Mouse (Mus musculus) cerebellum, adult (tissue): Measurements from ENCODE around the gene Hsd17b6.
"Not testable (repeated sequence)": the region's sequence is repeated elsewhere in the genome, so short reads cannot be mapped to it uniquely, and the experiment has no call there.

Source experiments
- ATAC-seq: cut with Nextera tagmentation; 2 replicates; pipeline ENCODE4 v1.9.2; 2017; ENCODE audit warnings: mild to moderate bottlenecking, moderate library complexity, mixed read lengths; ENCODE audit not compliant: insufficient number of reproducible peaks, low FRiP score, low TSS enrichment

Gene Hsd17b6

DNA sequence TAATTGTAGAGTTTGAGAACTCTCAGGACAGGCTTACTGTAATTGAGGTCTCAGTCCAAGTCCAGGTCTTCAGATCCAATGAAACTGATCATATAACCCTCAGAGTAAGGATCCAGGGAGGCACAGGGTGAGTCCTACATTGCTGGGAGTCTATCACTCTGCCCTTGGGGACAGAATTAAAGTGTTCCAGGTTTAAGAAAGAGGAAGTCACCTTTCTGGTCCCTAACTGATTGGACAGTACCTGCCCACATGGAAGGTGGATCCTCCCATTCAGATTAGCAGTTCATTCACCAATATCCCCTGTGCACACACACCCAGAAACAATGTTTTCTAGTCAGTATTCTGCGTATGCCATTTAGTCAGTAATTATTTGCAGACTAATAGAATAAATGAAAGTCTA, at the start of gene Hsd17b6:
Hsd17b6 (minus strand) TSS at position 166 of the 400 bp plus-strand sequence.
- no peak for ATAC-seq

DNA sequence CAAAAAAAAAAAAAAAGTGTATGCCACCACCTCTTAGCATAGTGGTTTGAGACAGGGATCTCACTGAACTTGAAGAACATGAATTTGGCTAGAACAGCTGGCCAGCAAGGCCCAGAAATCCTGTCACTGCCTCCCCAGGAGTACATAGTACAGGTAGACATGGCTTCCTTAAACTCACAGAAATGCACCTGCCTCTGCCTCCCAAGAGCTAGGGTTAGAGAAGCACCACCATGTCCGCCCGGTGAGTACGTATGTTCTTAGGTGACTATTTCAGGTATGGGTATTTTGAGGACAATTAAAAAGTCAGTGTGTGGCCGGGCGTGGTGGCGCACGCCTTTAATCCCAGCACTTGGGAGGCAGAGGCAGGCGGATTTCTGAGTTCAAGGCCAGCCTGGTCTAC, 45.6 kb upstream of the Hsd17b6 start:
- ATAC-seq = no peak

DNA sequence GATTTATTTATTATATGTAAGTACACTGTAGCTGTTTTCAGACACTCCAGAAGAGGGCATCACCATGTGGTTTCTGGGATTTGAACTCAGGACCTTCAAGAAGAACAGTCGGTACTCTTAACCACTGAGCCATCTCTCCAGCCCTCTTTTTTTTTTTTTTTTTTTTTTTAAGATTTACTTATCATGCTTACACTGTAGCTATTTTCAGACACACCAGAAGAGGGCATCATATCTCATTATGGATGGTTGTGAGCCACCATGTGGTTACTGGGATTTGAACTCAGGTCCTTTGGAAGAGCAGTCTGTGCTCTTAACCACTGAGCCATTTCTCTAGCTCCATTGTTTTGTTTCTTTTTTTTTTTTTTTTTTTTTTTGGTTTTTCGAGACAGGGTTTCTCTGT, 44.7 kb upstream of the Hsd17b6 start:
- not testable (repeated sequence) for ATAC-seq

DNA sequence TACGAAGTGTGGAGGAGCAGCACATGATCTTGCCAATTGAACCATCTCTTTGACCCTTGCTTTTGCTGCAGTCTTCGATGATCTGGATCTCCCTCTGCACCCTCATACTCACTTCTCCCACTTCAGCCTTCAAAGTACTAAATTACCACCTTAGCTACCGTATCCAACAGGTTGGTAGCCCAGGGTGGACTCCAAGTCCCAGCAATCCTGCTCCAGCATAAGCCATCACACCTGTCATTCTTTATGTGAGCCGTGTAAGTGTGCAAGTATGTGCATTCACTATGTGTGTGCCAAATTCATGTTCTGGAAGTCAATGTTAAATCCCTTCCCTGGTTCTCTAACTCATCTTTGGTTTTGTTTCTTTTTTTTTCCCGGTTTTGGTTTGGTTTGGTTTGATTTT, 44.2 kb upstream of the Hsd17b6 start:
- no peak for ATAC-seq

DNA sequence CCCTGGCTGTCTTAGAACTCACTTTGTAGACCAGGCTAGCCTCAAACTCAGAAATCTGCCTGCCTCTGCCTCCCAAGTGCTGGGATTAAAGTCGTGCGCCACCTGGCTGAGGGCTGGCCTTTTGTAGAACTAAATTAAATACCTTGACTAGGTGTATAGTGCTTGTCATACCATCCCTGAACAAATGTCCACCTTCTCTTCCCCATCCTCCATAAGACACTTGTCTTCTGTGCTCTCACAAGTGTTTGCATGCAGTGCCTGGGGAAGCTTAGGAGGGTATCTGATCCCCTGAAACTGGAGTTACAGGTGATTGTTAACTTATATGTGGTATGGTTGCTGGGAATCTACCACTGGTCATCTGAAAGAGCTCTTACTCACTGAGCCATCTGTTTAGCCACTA, 42.9 kb upstream of the Hsd17b6 start:
- no peak for ATAC-seq

DNA sequence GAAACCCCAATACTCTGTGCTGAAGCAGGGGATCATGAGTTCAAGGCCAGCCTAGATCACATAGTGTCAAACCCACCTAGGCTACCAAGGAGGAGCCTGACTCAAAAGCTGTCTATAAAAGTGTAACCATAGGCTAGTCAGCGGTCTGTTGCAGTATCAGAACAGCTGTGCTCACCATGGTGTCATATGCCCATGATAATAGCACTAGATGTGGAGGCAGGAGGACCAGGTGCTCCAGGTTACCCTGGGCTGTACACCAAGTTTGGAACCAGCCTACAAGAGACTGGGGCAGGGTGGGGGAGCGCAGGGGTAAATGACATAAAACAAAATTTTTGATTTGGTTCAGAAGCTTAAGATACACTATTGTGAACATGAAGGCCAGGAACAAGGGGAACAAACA, 42.3 kb upstream of the Hsd17b6 start:
- no peak for ATAC-seq

DNA sequence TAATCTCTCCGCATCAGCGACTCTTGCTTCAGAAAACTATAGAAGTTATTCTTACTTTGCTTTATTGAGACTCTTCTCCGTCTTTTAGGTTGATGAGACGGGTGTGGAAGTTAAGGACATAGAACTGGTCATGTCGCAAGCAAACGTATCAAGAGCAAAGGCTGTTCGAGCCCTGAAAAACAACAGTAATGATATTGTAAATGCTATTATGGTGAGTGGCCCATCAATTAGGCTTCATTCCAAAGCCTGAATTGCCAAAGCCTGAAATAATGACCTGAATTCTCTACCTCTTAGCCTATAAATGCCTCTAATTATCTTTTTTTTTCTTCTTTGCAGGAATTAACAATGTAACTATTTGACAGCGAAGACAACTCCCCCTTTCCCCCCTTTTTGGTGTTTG, 40.7 kb upstream of the Hsd17b6 start:
- no peak for ATAC-seq

DNA sequence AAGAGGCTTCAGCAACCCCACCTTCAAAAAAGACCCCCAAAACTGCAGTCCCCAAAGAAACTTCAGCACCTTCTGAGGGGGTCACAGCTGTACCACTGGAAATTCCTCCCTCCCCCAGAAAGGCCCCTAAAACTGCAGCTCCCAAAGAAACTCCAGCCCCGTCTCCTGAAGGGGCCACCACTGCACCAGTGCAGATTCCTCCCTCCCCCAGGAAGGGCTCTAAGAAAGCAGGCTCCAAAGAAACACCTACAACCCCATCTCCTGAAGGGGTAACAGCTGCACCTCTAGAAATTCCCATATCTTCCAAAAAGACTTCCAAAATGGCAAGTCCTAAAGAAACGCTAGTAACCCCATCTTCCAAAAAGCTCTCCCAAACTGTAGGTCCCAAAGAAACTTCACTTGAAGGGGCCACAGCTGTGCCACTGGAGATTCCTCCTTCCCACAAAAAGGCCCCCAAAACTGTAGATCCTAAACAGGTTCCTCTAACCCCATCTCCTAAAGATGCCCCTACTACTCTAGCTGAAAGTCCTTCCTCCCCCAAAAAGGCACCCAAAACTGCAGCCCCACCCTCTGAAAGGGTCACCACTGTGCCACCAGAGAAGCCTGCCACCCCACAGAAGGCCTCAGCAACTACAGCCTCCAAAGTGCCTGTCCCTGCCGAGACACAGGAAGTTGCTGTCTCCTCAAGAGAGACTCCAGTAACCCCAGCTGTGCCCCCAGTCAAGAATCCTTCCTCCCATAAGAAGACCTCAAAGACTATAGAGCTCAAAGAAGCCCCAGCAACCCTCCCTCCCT, 35.8 kb upstream of the Hsd17b6 start:
- ATAC-seq = no peak

DNA sequence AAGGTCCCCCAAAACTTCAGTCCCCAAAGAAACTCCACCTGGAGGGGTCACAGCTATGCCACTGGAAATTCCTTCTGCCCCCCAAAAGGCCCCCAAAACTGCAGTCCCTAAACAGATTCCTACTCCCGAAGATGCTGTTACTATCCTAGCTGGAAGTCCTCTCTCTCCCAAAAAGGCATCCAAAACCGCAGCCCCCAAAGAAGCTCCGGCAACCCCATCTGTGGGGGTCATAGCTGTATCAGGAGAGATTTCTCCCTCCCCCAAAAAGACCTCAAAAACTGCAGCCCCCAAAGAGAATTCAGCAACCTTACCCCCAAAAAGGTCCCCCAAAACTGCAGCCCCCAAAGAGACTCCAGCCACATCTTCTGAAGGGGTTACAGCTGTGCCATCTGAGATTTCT, 35.1 kb upstream of the Hsd17b6 start:
- ATAC-seq = no peak

DNA sequence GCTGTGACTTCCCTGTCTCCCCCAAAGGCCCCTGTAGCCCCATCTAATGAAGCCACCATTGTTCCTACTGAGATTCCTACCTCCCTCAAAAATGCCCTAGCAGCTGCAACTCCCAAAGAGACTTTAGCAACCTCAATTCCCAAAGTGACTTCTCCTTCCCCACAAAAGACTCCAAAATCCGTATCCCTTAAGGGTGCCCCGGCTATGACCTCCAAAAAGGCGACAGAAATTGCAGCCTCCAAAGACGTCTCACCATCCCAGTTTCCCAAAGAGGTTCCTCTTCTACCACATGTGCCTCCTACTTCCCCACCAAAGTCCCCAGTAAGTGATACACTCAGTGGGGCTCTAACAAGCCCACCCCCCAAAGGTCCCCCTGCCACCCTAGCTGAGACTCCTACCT, 34.2 kb upstream of the Hsd17b6 start:
- ATAC-seq = no peak

DNA sequence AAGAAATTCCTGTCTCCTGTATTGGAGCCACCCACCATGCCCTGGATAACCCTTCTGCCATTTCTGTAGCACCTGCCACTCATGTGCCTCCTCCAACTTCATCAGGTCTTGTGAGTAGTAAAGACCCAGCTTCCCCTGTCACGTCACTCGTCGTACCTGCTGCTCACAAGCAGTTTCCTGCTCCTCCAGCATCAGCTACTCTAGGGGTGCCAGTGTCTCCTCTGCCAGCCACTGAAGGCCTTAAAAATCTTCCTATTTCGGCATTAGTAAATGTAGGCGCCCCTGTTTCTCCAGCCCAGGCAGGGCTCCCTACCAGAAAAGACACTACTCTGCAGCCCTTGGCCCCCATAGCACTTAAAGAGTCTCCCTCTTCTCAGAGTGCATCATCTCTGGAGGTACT, 32.9 kb upstream of the Hsd17b6 start:
- no peak for ATAC-seq

DNA sequence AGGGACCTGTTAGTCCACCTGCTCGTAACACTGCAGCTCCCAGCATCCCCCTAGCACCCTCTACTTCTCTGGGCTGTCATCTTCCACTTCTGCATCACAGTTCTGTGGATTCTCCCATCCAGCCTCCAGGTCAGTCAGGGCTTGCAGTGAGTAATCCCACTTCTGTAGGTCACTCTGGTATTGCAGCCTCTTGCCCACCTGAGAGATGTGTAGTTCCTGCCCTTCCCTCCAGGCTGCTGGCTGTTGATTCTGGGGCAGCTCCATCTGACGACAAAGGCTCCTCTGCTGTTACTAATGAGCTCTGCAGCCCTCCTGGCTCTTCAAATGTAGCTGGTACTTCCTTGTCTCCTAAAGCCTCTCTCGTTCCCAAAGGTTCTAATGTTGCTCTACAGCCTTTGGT, 32.4 kb upstream of the Hsd17b6 start:
- ATAC-seq = no peak

DNA sequence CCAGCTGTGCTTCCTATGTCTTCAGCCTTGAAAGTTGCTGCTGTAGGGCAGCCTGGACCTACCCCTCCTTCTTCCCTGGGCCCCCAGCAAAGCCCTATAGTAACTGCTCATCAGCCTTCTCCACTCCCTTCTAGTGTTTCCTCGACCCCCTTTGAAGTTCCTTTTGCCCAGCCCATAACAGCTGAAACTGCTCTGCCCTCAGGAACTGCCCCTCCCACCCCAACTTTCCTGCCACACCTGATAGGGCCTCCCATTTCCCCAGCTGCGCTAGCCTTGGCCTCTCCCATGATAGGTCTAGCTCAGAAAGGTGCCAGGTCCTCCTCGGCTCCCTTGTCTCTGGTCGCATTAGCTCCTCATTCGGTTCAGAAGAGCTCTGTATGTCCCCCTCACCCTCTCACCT, 31.8 kb upstream of the Hsd17b6 start:
- ATAC-seq = no peak

DNA sequence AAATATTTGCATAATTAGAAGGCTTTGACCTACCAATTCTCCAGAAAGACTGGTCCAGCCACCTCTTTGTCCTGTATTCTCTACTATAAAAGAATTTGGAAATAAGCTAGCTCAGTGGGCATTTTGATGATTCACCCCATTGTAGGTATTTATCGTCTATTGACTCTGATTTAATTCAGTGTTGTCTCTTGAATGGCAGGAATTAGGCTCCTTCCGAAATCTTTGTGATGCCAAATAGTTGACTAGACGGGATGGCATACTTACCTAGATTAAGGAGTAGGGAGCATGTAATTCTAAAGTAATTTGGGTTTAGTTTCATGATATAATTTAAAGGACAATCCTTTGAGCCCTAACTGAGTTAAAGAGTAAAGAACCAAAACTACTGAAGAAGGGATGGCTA, 30.5 kb upstream of the Hsd17b6 start:
- ATAC-seq = no peak

DNA sequence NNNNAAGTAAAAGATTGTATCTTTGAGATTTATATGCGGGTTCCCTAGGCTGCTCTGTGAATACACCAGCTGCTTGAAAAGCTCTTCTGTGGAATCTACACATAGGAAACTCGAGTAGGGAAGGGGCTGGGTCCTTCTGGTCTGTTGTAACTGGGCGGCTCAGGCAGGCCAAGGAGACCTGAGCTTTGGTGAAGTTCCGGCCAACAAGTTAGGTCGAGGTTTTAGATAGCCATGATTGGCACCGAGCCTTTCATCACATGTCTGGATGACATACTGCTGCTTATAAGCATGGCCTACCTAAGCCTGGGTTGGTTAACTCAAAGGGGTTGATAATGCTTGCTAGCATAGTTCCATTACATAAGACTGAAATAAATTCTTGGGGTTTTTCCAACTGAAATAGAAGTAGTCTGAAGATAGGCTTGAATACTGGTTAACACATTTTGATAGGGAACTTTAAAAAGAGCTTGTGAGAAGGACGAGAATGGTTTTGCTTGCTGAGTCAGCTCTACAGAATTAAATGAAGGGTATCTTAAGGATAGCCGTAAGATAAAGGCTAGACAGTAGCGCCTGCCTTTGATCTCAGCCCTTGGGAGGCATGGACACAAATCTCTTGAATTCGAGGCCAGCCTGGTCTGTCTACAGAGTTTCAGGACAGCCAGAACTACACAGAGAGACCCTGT, 29.5 kb upstream of the Hsd17b6 start:
- ATAC-seq = no peak

DNA sequence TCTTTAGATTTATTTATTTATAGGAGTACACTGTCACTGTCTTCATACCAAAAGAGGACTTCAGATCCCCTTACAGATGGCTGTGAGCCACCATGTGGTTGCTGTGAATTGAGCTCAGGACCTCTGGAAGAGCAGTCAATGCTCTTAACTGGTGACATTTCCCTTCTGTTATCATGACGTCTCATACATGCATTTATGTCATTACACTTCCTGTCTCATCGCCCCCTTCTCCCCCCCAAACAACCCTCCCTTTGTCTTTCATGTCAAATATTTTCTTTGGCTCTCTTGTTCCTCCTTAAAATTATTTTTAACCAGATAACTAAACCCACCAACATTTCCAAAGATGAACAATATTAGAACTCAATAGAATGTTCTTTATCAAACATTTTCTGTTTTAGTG, 23.4 kb upstream of the Hsd17b6 start:
- ATAC-seq = no peak

DNA sequence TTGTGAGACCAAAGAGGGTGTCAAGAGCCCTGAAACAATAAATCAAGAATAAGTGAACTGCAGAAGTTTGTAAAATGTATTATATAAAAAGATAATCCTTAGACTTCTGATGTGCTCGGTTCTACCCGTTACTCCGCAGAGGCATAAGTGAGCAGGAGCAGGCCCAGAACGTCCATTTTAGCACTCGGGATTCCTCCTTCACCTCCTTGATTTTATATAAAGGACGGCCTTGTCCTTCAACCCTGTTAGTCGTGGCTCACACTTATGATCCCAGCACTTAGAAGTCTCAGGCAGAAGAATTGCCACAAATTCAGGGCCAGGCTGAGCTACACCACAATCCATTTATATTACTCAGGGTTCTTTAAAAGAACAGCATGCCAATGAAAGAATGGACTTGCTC, 22.5 kb upstream of the Hsd17b6 start:
- ATAC-seq = no peak

DNA sequence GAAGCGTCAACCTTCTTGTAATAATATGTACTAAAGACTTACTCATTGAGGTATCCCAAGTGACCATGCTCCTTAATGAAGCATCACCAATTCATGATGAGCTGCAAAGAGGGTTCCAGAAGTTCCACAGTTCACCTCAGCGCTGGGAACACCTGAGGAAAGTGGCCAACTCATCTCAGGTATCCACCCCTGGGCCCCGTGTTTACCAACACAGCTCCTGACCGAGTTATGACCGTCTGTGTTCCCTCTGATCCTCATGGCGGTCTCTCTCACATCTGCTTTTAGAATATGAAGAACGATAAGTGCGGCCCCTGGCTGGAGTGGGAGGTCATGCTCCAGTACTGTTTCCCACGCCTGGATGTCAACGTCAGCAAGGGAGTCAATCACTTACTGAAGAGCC, 16.1 kb upstream of the Hsd17b6 start:
- no peak for ATAC-seq

DNA sequence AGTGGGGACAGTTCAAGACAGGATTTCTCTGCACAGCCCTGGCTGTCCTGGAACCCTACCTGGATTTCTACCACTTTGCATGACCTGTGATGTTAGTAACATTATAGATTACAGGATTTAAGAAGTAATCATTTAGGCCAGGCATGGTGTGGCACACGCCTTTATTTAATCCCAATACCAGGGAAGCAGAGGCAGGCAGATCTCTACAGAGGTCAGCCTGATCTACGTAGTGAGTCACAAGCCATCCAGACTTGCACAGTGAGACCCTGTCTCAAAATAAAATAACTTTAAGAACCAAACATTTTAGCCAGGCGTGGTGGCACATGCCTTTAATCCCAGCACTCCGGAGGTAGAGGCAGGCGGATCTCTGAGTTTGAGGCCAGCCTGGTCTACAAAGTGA, 14.8 kb upstream of the Hsd17b6 start:
- ATAC-seq = no peak

DNA sequence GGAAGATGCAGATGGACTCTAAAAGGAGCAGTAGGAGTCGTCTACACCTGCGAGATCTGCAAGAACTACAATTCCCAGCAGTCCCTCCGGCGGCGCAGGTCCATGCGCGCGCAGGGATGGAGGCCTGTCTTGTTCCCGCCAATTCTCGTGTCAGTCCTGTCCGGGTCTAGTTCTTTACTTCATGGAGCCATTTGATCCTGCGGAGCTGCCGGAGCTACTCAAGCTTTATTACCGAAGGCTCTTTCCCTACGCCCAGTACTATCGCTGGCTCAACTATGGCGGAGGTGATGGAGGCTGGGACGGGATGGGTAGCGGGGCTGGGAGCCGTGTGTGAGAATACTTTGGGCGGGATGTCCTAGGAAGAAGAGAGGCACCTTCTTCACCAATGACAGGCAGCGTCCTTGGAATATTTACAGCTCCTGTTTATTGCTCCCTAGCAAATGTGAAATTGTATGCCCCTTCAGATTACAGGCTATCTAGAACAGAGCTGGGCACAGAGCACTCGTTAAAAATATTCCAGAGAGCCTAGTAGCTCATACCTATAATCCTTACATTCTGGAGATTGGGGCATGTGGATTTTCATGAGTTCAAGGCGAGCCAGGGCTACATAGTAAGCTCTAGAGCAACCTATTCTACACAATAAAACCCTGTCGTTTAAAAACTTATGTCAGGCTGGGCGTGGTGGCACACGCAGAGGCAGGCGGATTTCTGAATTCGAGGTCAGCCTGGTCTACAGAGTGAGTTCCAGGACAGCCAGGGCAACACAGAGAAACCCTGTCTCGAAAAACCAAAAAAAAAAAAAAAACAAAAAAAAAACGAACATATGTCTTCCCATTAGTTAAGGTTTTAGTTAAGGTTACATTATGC, 7.9 kb upstream of the Hsd17b6 start, which contains the start of gene Prim1:
Prim1 (plus strand) TSS at position 101 of the 867 bp plus-strand sequence.
- peak; percentile 96 for ATAC-seq

DNA sequence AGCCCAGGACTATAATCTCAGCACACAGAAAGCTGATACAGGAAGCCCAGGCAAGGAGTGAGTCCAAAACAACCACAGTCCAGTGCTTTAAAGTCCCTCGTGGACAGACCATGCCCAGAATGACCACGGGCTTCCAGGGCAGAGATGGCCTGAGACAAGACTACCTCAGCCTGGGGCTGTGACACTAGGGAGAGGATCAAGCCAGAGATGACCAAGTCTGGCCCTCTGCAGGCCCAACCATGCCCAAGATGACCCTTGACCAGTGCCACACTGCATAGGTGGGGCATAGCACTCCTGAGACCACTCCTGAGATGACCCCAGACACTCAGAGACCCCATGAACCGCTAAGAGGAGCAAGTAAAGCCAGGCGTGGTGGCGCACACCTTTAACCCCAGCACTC, 2.3 kb upstream of the Hsd17b6 start:
- ATAC-seq = no peak
